Mouse (Mus musculus): ENCODE measurements at regions not wholly inside any gene's neighbourhood (a gene's known extent, or its start where the extent isn't known, plus 50 kb on each side); places are given as distances from the start of the nearest gene placed in this dataset.

- no peak overlapping the region for H3K27ac ChIP-seq (ENCODE audit: low read depth, low read length)
- H3K4me2 ChIP-seq (ENCODE audit: low read depth, low read length, severe bottlenecking), result no peak overlapping the region
- H3K9ac ChIP-seq (ENCODE audit: low read length), result no peak overlapping the region
- H3K27me3 ChIP-seq (ENCODE audit: control insufficient read depth, insufficient read depth, low read length), result no peaks in the 10 kb centered on the region
- no peak overlapping the region for H3K4me3 ChIP-seq (ENCODE audit: low read depth, low read length)
- DNase-seq (ENCODE audit: low spot score), result no peak
- H3K36me3 ChIP-seq (ENCODE audit: control insufficient read depth, insufficient read depth, low read length), result no peaks in the 10 kb centered on the region
- H3K9me3 ChIP-seq (ENCODE audit: control insufficient read depth, low read length), result no peaks in the 10 kb centered on the region
- H3K4me1 ChIP-seq (replicated peaks; ENCODE audit: control insufficient read depth, insufficient read depth, low read length), result no peaks in the 10 kb centered on the region
- 64% methylated on average over 3 of the region's 3 CpGs for WGBS
- peak; percentile 69 for ATAC-seq (replicated peaks; ENCODE audit: low FRiP score)
Measured at GRCm38 (mm10) chr3:140348670-140349069, 863.5 kb downstream of the Pdha2 start.

GRCm38 (mm10) chr3:140340631-140341030 lies 871.5 kb downstream of the Pdha2 start:
- H3K27ac ChIP-seq (ENCODE audit: low read depth, low read length), result no peak overlapping the region
- H3K4me1 ChIP-seq (replicated peaks; ENCODE audit: control insufficient read depth, insufficient read depth, low read length), result no peaks in the 10 kb centered on the region
- H3K27me3 ChIP-seq (ENCODE audit: control insufficient read depth, insufficient read depth, low read length), result no peaks in the 10 kb centered on the region
- DNase-seq (ENCODE audit: low spot score) (no peak), ATAC-seq (replicated peaks; ENCODE audit: low FRiP score) (no peak)
- no peak overlapping the region for H3K4me3 ChIP-seq (ENCODE audit: low read depth, low read length)
- WGBS, result 64% methylated on average over 6 of the region's 6 CpGs
- H3K9ac ChIP-seq (ENCODE audit: low read length), result no peak overlapping the region
- H3K9me3 ChIP-seq (ENCODE audit: control insufficient read depth, low read length), result no peaks in the 10 kb centered on the region
- no peaks in the 10 kb centered on the region for H3K36me3 ChIP-seq (ENCODE audit: control insufficient read depth, insufficient read depth, low read length)
- no peak overlapping the region for H3K4me2 ChIP-seq (ENCODE audit: low read depth, low read length, severe bottlenecking)

GRCm38 (mm10) chr3:140313795-140314194 lies 898.4 kb downstream of the Pdha2 start:
- no peak overlapping the region for H3K27ac ChIP-seq (ENCODE audit: low read depth, low read length)
- DNase-seq (ENCODE audit: low spot score) (no peak), ATAC-seq (replicated peaks; ENCODE audit: low FRiP score) (no peak)
- no peak overlapping the region for H3K9ac ChIP-seq (ENCODE audit: low read length)
- no peaks in the 10 kb centered on the region for H3K9me3 ChIP-seq (ENCODE audit: control insufficient read depth, low read length)
- WGBS, result 68% methylated on average over 2 of the region's 2 CpGs
- no peak overlapping the region for H3K4me3 ChIP-seq (ENCODE audit: low read depth, low read length)
- H3K4me1 ChIP-seq (replicated peaks; ENCODE audit: control insufficient read depth, insufficient read depth, low read length), result no peaks in the 10 kb centered on the region
- H3K36me3 ChIP-seq (ENCODE audit: control insufficient read depth, insufficient read depth, low read length), result no peaks in the 10 kb centered on the region
- no peak overlapping the region for H3K4me2 ChIP-seq (ENCODE audit: low read depth, low read length, severe bottlenecking)
- H3K27me3 ChIP-seq (ENCODE audit: control insufficient read depth, insufficient read depth, low read length), result no peaks in the 10 kb centered on the region

GRCm38 (mm10) chr3:140299364-140299763 lies 912.8 kb downstream of the Pdha2 start:
- Histone ChIP-seq H3K27ac (ENCODE audit: low read depth, low read length) (no peak overlapping the region), H3K4me1 (replicated peaks; ENCODE audit: control insufficient read depth, insufficient read depth, low read length) (no peaks in the 10 kb centered on the region), H3K4me2 (ENCODE audit: low read depth, low read length, severe bottlenecking) (no peak overlapping the region), H3K4me3 (ENCODE audit: low read depth, low read length) (no peak overlapping the region), H3K27me3 (ENCODE audit: control insufficient read depth, insufficient read depth, low read length) (no peaks in the 10 kb centered on the region), H3K36me3 (ENCODE audit: control insufficient read depth, insufficient read depth, low read length) (no peaks in the 10 kb centered on the region), H3K9ac (ENCODE audit: low read length) (no peak overlapping the region), H3K9me3 (ENCODE audit: control insufficient read depth, low read length) (no peaks in the 10 kb centered on the region)
- ATAC-seq (replicated peaks; ENCODE audit: low FRiP score), result no peak
- no peak for DNase-seq (ENCODE audit: low spot score)
- 83% methylated on average over 2 of the region's 2 CpGs for WGBS

All from forebrain, embryonic 11.5 days (tissue).